Mouse (Mus musculus) small intestine, adult 2 months (tissue): ENCODE data around the gene Tma7.

Experiments
- CTCF ChIP-seq: fragments of 200-500 bp; IDR thresholded peaks from 2 replicates; pipeline ENCODE4 v1.5.1; 2012; ENCODE audit warnings: low read depth, mild to moderate bottlenecking, control low read depth, inconsistent platforms, low read length, moderate library complexity, mixed read lengths; ENCODE audit not compliant: insufficient replicate concordance, insufficient read length; ENCODE audit errors: extremely low read depth
- POLR2A ChIP-seq: fragments of 200-500 bp; IDR thresholded peaks from 2 replicates; pipeline ENCODE4 v1.6.1; 2012; ENCODE audit warnings: low read depth, mild to moderate bottlenecking, control low read depth, inconsistent platforms, low read length, moderate library complexity

DNA sequence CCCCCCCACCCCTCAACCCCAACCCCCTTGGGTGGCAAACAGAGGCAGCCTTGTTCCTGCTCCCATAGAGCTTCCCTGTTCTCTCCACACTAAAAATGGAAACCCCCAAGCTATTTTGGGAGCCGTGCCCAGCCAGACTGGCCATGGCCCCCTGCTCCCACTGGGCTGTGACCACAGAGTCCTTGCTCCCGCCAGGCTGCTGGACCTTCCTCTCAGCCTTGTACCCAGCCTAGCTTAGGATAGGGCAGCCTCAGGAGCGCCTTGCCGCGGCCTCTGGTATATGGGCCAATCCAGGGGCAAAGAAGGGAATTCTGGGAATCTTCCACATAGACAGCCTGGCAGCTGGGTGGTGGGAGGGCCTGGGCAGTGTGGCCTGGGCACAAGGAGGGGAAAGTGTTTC lies 15.4 kb upstream of the Tma7 start:
- TF ChIP-seq CTCF (no peak), POLR2A (no peak)
